Mouse (Mus musculus): ENCODE measurements around the gene Birc2. TPM values are rescaled to one million over a fixed set of nuclear protein-coding genes. Genes with fewer than 3 reads are reported as not detected.

Birc2 gene
- polyA plus RNA-seq (2017; shearing (Covaris generic)): 127 TPM

GRCm38 (mm10) chr9:7836905-7837805 is at the start of gene Birc2:
Gene Birc2, minus strand, starts transcription at chr9:7837064.

GRCm38 (mm10) chr9:7872775-7873439 is 36.0 kb upstream of the Birc2 start, which contains the start of gene Birc3:
Gene Birc3, minus strand, starts transcription at chr9:7873186.

Other genes with a start within 250 kb of the Birc2 start
- not detected for gene Mmp20, start 208.8 kb downstream of the Birc2 start, polyA plus RNA-seq (2017; shearing (Covaris generic))
- gene Mmp7, start 145.0 kb downstream of the Birc2 start, polyA plus RNA-seq (2017; shearing (Covaris generic)): not detected
- gene Tmem123, start 73.0 kb downstream of the Birc2 start, polyA plus RNA-seq (2017; shearing (Covaris generic)): 282 TPM
- gene Birc3, start 36.1 kb upstream of the Birc2 start, polyA plus RNA-seq (2017; shearing (Covaris generic)): 198 TPM
- 0.25 TPM for gene Yap1, start 167.5 kb upstream of the Birc2 start, polyA plus RNA-seq (2017; shearing (Covaris generic))
- gene Cfap300, start 205.8 kb upstream of the Birc2 start, polyA plus RNA-seq (2017; shearing (Covaris generic)): not detected

Measured in naive thymus-derived CD4-positive, alpha-beta T cell, adult 5 months (primary cell).